Comparison of ENCODE assay signal across 8 mouse cellular contexts in the genomic region with DNA sequence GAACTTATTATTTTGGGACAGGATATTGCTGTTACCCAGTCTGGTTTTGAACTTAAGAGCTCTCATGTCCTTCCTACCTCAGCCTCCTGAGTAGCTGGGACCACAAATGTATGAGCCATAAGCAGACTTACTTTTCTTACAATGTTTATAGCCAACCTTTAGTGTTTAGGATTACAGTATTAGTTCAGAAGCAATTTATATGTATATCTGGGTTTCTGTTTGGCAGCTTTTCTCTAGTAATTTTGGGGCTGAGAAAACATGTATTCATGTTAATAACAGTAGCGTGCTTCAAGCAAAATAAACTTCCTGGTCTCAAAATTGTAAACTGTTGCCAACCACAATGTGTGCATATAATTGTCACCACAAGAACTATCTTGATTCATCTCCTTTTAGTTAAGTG. TPM values are rescaled to one million over a fixed set of nuclear protein-coding genes. Genes with fewer than 3 reads are reported as not detected.
DNase-seq lines count a peak whose midpoint lies in the region; ATAC-seq and TF ChIP-seq lines count a peak whose summit lies in the region.

No protein-coding gene starts in this region.

- peaks cover 12% of the 10 kb centered on the region; the same call in 1 of the 2 replicates for H3K36me3 ChIP-seq in heart, embryonic 15.5 days
- peaks cover 34% of the 10 kb centered on the region for H3K36me3 ChIP-seq in G1E (replicated peaks)
- no peaks in the 10 kb centered on the region for H3K36me3 ChIP-seq in hindbrain, embryonic 11.5 days (ENCODE audit: control insufficient read depth, insufficient read depth, low read length)
- no peaks in the 10 kb centered on the region for H3K36me3 ChIP-seq in macrophage (ENCODE audit: inconsistent target)

- peaks cover 35% of the 10 kb centered on the region for H3K79me2 ChIP-seq in macrophage (ENCODE audit: inconsistent target)

- no peaks in the 10 kb centered on the region for H3K9me3 ChIP-seq in heart, embryonic 15.5 days (replicated peaks)
- H3K9me3 ChIP-seq in G1E (replicated peaks), result no peaks in the 10 kb centered on the region
- no peaks in the 10 kb centered on the region for H3K9me3 ChIP-seq in hindbrain, embryonic 11.5 days (ENCODE audit: control insufficient read depth, low read length)

- H3K9ac ChIP-seq in heart, embryonic 15.5 days, result peak overlapping the region; percentile 80
- peak overlapping the region; percentile 58; the same call in 1 of the 2 replicates for H3K9ac ChIP-seq in hindbrain, embryonic 11.5 days (ENCODE audit: low read depth, low read length)

- ATAC-seq in heart, embryonic 15.5 days (replicated peaks; ENCODE audit: insufficient number of reproducible peaks, insufficient read depth, low FRiP score, low read depth), result no peak
- ATAC-seq in G1E (ENCODE audit: extremely low read depth, insufficient number of reproducible peaks, low FRiP score, poor library complexity, severe bottlenecking), result no peak
- no peak for ATAC-seq in hindbrain, embryonic 11.5 days (ENCODE audit: low FRiP score)
- ATAC-seq in megakaryocyte progenitor cell, adult 5-6 weeks (replicated peaks; ENCODE audit: poor library complexity), result no peak

- H3K4me1 ChIP-seq in heart, embryonic 15.5 days (replicated peaks), result peaks cover 9% of the 10 kb centered on the region
- peaks cover 16% of the 10 kb centered on the region for H3K4me1 ChIP-seq in G1E (ENCODE audit: insufficient read depth, low read depth, low read length)
- no peaks in the 10 kb centered on the region for H3K4me1 ChIP-seq in hindbrain, embryonic 11.5 days (replicated peaks; ENCODE audit: control insufficient read depth, insufficient read depth, low read length)

- 8% methylated on average over 1 of the region's 1 CpGs for WGBS in heart, embryonic 15.5 days
- 24% methylated on average over 1 of the region's 1 CpGs for WGBS in hindbrain, embryonic 11.5 days
- 7% methylated on average over 1 of the region's 1 CpGs for WGBS in macrophage (ENCODE audit: missing documents)

- H3K27me3 ChIP-seq in heart, embryonic 15.5 days, result no peaks in the 10 kb centered on the region
- no peaks in the 10 kb centered on the region for H3K27me3 ChIP-seq in G1E (ENCODE audit: insufficient read depth, low read length)
- no peaks in the 10 kb centered on the region for H3K27me3 ChIP-seq in hindbrain, embryonic 11.5 days (ENCODE audit: control insufficient read depth, insufficient read depth, low read length)

- TF ChIP-seq CTCF in G1E (IDR thresholded peaks at IDR 0.05; ENCODE audit: low read depth, low read length), result no peak

- H3K4me3 ChIP-seq in heart, embryonic 15.5 days, result peak overlapping the region; percentile 71
- H3K4me3 ChIP-seq in G1E (ENCODE audit: low read depth, low read length) (peak overlapping the region; percentile 78), macrophage (ENCODE audit: inconsistent target) (peak overlapping the region; percentile 83)
- H3K4me3 ChIP-seq in hindbrain, embryonic 11.5 days (ENCODE audit: low read depth, low read length), result peak overlapping the region; percentile 55

- no peak overlapping the region for H3K27ac ChIP-seq in heart, embryonic 15.5 days
- no peak overlapping the region for H3K27ac ChIP-seq in hindbrain, embryonic 11.5 days (ENCODE audit: low read depth, low read length)
- peak overlapping the region; percentile 69 for H3K27ac ChIP-seq in macrophage

- H3K4me2 ChIP-seq in heart, embryonic 15.5 days, result peak overlapping the region; percentile 80
- H3K4me2 ChIP-seq in hindbrain, embryonic 11.5 days (replicated peaks; ENCODE audit: low read depth, low read length), result peak overlapping the region; percentile 63

- intact Hi-C loops in heart, postnatal 10 days (cut with DNase I), result loop anchor here (2.0 kb wide), 2 partner anchors 122 to 210 kb away; partner anchors contain the start of genes Kat2b and Rab5a

- DNase-seq in heart, postnatal 10 days, result no peak
- no peak for DNase-seq in G1E (ENCODE audit: low spot score)
- no peak for DNase-seq in hindbrain, embryonic 11.5 days (ENCODE audit: low spot score)
- no peak for DNase-seq in adrenal gland, adult 18-20 months (ENCODE audit: low spot score in 2 of 2)
- no peak for DNase-seq in spleen, adult 18-20 months

RNA-seq across cellular contexts. Expression of gene Sgo1, which starts 0.8 kb away (rescaled TPM):
- 16.7 and 23.6 TPM in 2 replicates for polyA plus RNA-seq in heart, embryonic 15.5 days (2015; fragmentation: Nextera tagmentation; extraction: Ambion mirVana)
- 1 to 10 TPM; 3.4 to 3.8 TPM for total RNA-seq in heart, postnatal 10 days (2021)
- total RNA-seq in G1E (2014; fragmentation: Nextera tagmentation) (57.4 and 69.9 TPM in 2 replicates), G1E (2017) (38.8 and 48.7 TPM in 2 replicates)
- polyA plus RNA-seq in G1E (2012) (41.3 and 52.0 TPM in 2 replicates), macrophage (2018) (0.23 to 2.2 TPM (median 1.2 TPM) in 3 replicates)
- polyA plus RNA-seq in hindbrain, embryonic 11.5 days (2014; fragmentation: Nextera tagmentation; extraction: Ambion mirVana), result 37.1 and 43.8 TPM in 2 replicates
- total RNA-seq in macrophage (2018; cell fraction: chromatin; rRNA removed), result 1 to 10 TPM in 15 of 26 experiments, under 1 TPM in 8, not detected in 3; 0.20 to 4.8 (median 1.3) TPM
- 1 to 10 TPM in 5 of 26 experiments, under 1 TPM in 21; 0.29 to 1.3 (median 0.61) TPM for total RNA-seq in macrophage (2018; cell fraction: cytosol; rRNA removed)
- total RNA-seq in macrophage (2018; cell fraction: nucleus; rRNA removed), result 1 to 10 TPM in 9 of 26 experiments, under 1 TPM in 17; 0.13 to 8.4 (median 0.61) TPM
- 34.9 and 37.3 TPM in 2 replicates for total RNA-seq in megakaryocyte progenitor cell, adult 5-6 weeks (2015)
- total RNA-seq in megakaryocyte progenitor cell, adult 5-6 weeks (2017), result 71.9 and 72.8 TPM in 2 replicates
- under 1 TPM; 0.33 to 0.51 TPM for total RNA-seq in adrenal gland, adult 18-20 months (2021)

Comparison
In these comparisons a context has a peak if more than half of its experiments do, and no peak if none do; other contexts are left out.
1. RNA of gene Sgo1, which starts 0.8 kb away (total RNA-seq): 34.9 to 72.8 TPM in megakaryocyte progenitor cell, adult 5-6 weeks and 38.8 to 69.9 TPM in G1E; 3.4 to 3.8 TPM in heart, postnatal 10 days and 0.33 to 0.51 TPM in adrenal gland, adult 18-20 months; every median in the first group is over 4 times any median in the second.
2. Peak in every context shown above with its lines, with median percentiles within 50 percentile points of each other: H3K4me3 ChIP-seq.